Mouse (Mus musculus): Measurements from ENCODE around the gene Lin28b.

DNA sequence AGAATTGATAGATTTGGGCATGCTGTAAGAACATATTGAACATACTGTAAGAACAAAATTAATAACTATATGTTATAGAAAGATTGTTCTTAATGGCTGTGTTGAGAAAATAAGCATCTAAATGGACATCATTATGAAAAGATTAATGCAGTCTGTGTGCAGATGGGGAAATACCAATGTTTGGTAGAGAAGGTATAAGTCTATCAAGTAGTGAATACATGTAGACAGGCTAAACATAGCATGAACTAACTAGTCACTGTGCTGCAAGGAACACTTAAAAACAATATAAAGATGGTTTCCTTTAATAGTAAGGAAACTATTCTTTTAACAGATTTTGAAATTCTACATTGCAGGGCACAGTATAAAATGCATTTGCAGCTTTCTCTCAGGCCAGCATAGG, 39.6 kb downstream of the Lin28b start:
- no peak for TF ChIP-seq CTCF (conservative IDR thresholded peaks at IDR 0.05; ENCODE audit: insufficient read depth, insufficient read length, low read depth, low read length)
- no peak for TF ChIP-seq POLR2A (IDR thresholded peaks at IDR 0.05; ENCODE audit: low read depth, low read length)

Measured in kidney, adult 2 months (tissue).